Mouse (Mus musculus) cerebellum, adult 2 months (tissue): ENCODE data around the gene E030018B13Rik.

Experiments
- CTCF ChIP-seq: fragments of 200-500 bp; IDR thresholded peaks from 2 replicates; pipeline ENCODE4 v1.5.1; 2011; ENCODE audit warnings: low read depth, mild to moderate bottlenecking, control low read depth, low read length, moderate library complexity, borderline replicate concordance; ENCODE audit not compliant: insufficient read depth
- POLR2A ChIP-seq: fragments of 200-500 bp; IDR thresholded peaks from 2 replicates; pipeline ENCODE4 v1.6.1; 2011; ENCODE audit warnings: low read length, control low read depth, borderline replicate concordance; ENCODE audit not compliant: insufficient read depth

GRCm38 (mm10) chr7:63934530-63934929 lies 17.9 kb downstream of the E030018B13Rik start:
- TF ChIP-seq CTCF (no peak), POLR2A (no peak)
